Mouse (Mus musculus) midbrain, embryonic 13.5 days (tissue): ENCODE data around the gene Znrf1. TPM values are rescaled to one million over a fixed set of nuclear protein-coding genes. Genes with fewer than 3 reads are reported as not detected.

Experiments used
- ATAC-seq: fragments of 200-750 bp; cut with Nextera tagmentation; 2 replicates; pipeline ENCODE4 v1.8.0; 2017; ENCODE audit warnings: mild to moderate bottlenecking, moderate TSS enrichment, moderate library complexity
- H3K27ac ChIP-seq: fragments of 300-500 bp; sonication (generic); 2 replicates; pipeline ENCODE4 v1.5.1; 2015; ENCODE audit warnings: inconsistent platforms, mild to moderate bottlenecking, moderate library complexity
- H3K27me3 ChIP-seq: fragments of 300-500 bp; sonication (generic); 2 replicates; pipeline ENCODE4 v1.6.1; 2015; ENCODE audit warnings: mild to moderate bottlenecking, inconsistent platforms
- H3K36me3 ChIP-seq: fragments of 300-500 bp; sonication (generic); 2 replicates; pipeline ENCODE4 v1.6.1; 2015; ENCODE audit warnings: mild to moderate bottlenecking, inconsistent platforms
- H3K4me1 ChIP-seq: fragments of 300-500 bp; sonication (generic); replicated peaks from 2 replicates; pipeline ENCODE4 v1.6.1; 2015; ENCODE audit warnings: inconsistent platforms
- H3K4me2 ChIP-seq: fragments of 300-500 bp; sonication (generic); replicated peaks from 2 replicates; pipeline ENCODE4 v1.6.1; 2015; ENCODE audit warnings: moderate library complexity, mild to moderate bottlenecking, inconsistent platforms
- H3K4me3 ChIP-seq: fragments of 300-500 bp; sonication (generic); replicated peaks from 2 replicates; pipeline ENCODE4 v1.5.1; 2015; ENCODE audit warnings: mild to moderate bottlenecking, inconsistent platforms
- H3K9ac ChIP-seq: fragments of 300-500 bp; sonication (generic); replicated peaks from 2 replicates; pipeline ENCODE4 v1.6.1; 2015; ENCODE audit warnings: mild to moderate bottlenecking, inconsistent platforms
- H3K9me3 ChIP-seq: fragments of 300-500 bp; sonication (generic); 2 replicates; pipeline ENCODE4 v1.6.1; 2016; ENCODE audit warnings: mild to moderate bottlenecking, inconsistent platforms
- WGBS: fragments of 180-500 bp; shearing (Covaris S2); methylation state at CpG from one replicate; pipeline ENCODE4 v1.1.7; 2015; 5-methylcytosine and 5-hydroxymethylcytosine counted together
- polyA plus RNA-seq: library from polyadenylated mRNA; unstranded; fragments of >200 nt; fragmentation: Nextera tagmentation; extraction: Ambion mirVana; gene quantifications from 2 replicates; pipeline ENCODE4 v1.2.1, GENCODE M21; 2015

Znrf1 gene
- polyA plus RNA-seq, 1 experiment from 2014 or later, result 80.7 TPM

- WGBS, result 95% methylated on average over 4 of the region's 4 CpGs
- H3K9me3 ChIP-seq, result no peaks in the 10 kb centered on the region
- H3K4me1 ChIP-seq, result peaks cover 56% of the 10 kb centered on the region
- H3K4me3 ChIP-seq, result no peak overlapping the region
- H3K36me3 ChIP-seq, result no peaks in the 10 kb centered on the region
- H3K27ac ChIP-seq, result no peak overlapping the region
- H3K27me3 ChIP-seq, result no peaks in the 10 kb centered on the region
- ATAC-seq, result no peak
- H3K9ac ChIP-seq, result no peak overlapping the region
- H3K4me2 ChIP-seq, result no peak overlapping the region
These were observed 39.6 kb downstream of the Znrf1 start for GRCm38 (mm10) chr8:111575492-111575891.

- no peak overlapping the region for H3K4me2 ChIP-seq
- ATAC-seq, result no peak
- no peak overlapping the region for H3K27ac ChIP-seq
- H3K27me3 ChIP-seq, result no peaks in the 10 kb centered on the region
- H3K4me1 ChIP-seq, result peaks cover 55% of the 10 kb centered on the region
- no peak overlapping the region for H3K9ac ChIP-seq
- H3K9me3 ChIP-seq, result no peaks in the 10 kb centered on the region
- H3K36me3 ChIP-seq, result no peaks in the 10 kb centered on the region
- no peak overlapping the region for H3K4me3 ChIP-seq
These were observed 40.6 kb downstream of the Znrf1 start for GRCm38 (mm10) chr8:111576501-111576900.

GRCm38 (mm10) chr8:111577880-111578533 is 42.1 kb downstream of the Znrf1 start:
- Histone ChIP-seq H3K27me3 (no peaks in the 10 kb centered on the region), H3K27ac (no peak overlapping the region), H3K36me3 (no peaks in the 10 kb centered on the region), H3K4me2 (no peak overlapping the region), H3K4me1 (peaks cover 49% of the 10 kb centered on the region), H3K9ac (no peak overlapping the region), H3K4me3 (no peak overlapping the region), H3K9me3 (no peaks in the 10 kb centered on the region)
- ATAC-seq, result no peak
- 94% methylated on average over 9 of the region's 9 CpGs for WGBS

GRCm38 (mm10) chr8:111579318-111579717 is 43.4 kb downstream of the Znrf1 start:
- no peak for ATAC-seq
- whole genome bisulfite sequencing, result 93% methylated on average over 1 of the region's 1 CpGs
- H3K27me3 ChIP-seq, result no peaks in the 10 kb centered on the region
- no peak overlapping the region for H3K27ac ChIP-seq
- peaks cover 40% of the 10 kb centered on the region for H3K4me1 ChIP-seq
- H3K4me2 ChIP-seq, result no peak overlapping the region
- H3K36me3 ChIP-seq, result peaks cover 2% of the 10 kb centered on the region; the same call in 1 of the 2 replicates
- no peaks in the 10 kb centered on the region for H3K9me3 ChIP-seq
- no peak overlapping the region for H3K9ac ChIP-seq
- no peak overlapping the region for H3K4me3 ChIP-seq

GRCm38 (mm10) chr8:111580306-111580705 is 44.4 kb downstream of the Znrf1 start:
- no peak for ATAC-seq
- H3K9ac ChIP-seq, result no peak overlapping the region
- no peaks in the 10 kb centered on the region for H3K9me3 ChIP-seq
- WGBS, result 92% methylated on average over 3 of the region's 3 CpGs
- H3K27me3 ChIP-seq, result no peaks in the 10 kb centered on the region
- no peak overlapping the region for H3K4me2 ChIP-seq
- no peak overlapping the region for H3K27ac ChIP-seq
- H3K4me1 ChIP-seq, result peaks cover 40% of the 10 kb centered on the region
- no peak overlapping the region for H3K4me3 ChIP-seq
- H3K36me3 ChIP-seq, result peaks cover 4% of the 10 kb centered on the region; the same call in 1 of the 2 replicates

GRCm38 (mm10) chr8:111582386-111582785 is 46.5 kb downstream of the Znrf1 start:
- no peak for ATAC-seq
- WGBS, result 56% methylated on average over 3 of the region's 3 CpGs
- H3K4me2 ChIP-seq, result no peak overlapping the region

GRCm38 (mm10) chr8:111584946-111585345 is 49.0 kb downstream of the Znrf1 start:
- Histone ChIP-seq H3K9ac (no peak overlapping the region), H3K36me3 (peaks cover 4% of the 10 kb centered on the region; the same call in 1 of the 2 replicates), H3K4me3 (no peak overlapping the region), H3K4me2 (no peak overlapping the region), H3K4me1 (peaks cover 10% of the 10 kb centered on the region), H3K27ac (no peak overlapping the region), H3K9me3 (no peaks in the 10 kb centered on the region), H3K27me3 (no peaks in the 10 kb centered on the region)
- ATAC-seq, result no peak
- 95% methylated on average over 3 of the region's 3 CpGs for WGBS

More at GRCm38 (mm10) chr8:111582386-111582785, 46.5 kb downstream of the Znrf1 start:
- H3K36me3 ChIP-seq, result peaks cover 4% of the 10 kb centered on the region; the same call in 1 of the 2 replicates
- no peaks in the 10 kb centered on the region for H3K9me3 ChIP-seq
- no peak overlapping the region for H3K4me3 ChIP-seq
- H3K4me1 ChIP-seq, result peaks cover 27% of the 10 kb centered on the region
- H3K27me3 ChIP-seq, result no peaks in the 10 kb centered on the region
- H3K9ac ChIP-seq, result no peak overlapping the region
- H3K27ac ChIP-seq, result peak overlapping the region; percentile 6; the same call in 1 of the 2 replicates

GRCm38 (mm10) chr8:111587545-111588094 is 51.7 kb downstream of the Znrf1 start:
- ATAC-seq, result no peak
- WGBS, result 100% methylated on average over 1 of the region's 1 CpGs
- Histone ChIP-seq H3K9me3 (no peaks in the 10 kb centered on the region), H3K4me2 (no peak overlapping the region), H3K36me3 (peaks cover 4% of the 10 kb centered on the region; the same call in 1 of the 2 replicates), H3K4me1 (peaks cover 15% of the 10 kb centered on the region), H3K27ac (no peak overlapping the region), H3K9ac (no peak overlapping the region), H3K27me3 (no peaks in the 10 kb centered on the region), H3K4me3 (no peak overlapping the region)

GRCm38 (mm10) chr8:111588336-111588735 is 52.4 kb downstream of the Znrf1 start:
- Histone ChIP-seq H3K9me3 (no peaks in the 10 kb centered on the region), H3K4me1 (peaks cover 18% of the 10 kb centered on the region), H3K9ac (no peak overlapping the region), H3K4me2 (no peak overlapping the region), H3K27ac (no peak overlapping the region), H3K36me3 (peaks cover 4% of the 10 kb centered on the region; the same call in 1 of the 2 replicates), H3K27me3 (no peaks in the 10 kb centered on the region), H3K4me3 (no peak overlapping the region)
- 82% methylated on average over 2 of the region's 2 CpGs for WGBS
- ATAC-seq, result no peak

- H3K9ac ChIP-seq, result no peak overlapping the region
- no peaks in the 10 kb centered on the region for H3K36me3 ChIP-seq
- no peak overlapping the region for H3K4me3 ChIP-seq
- 88% methylated on average over 3 of the region's 3 CpGs for WGBS
- no peak overlapping the region for H3K27ac ChIP-seq
- H3K9me3 ChIP-seq, result no peaks in the 10 kb centered on the region
- H3K4me2 ChIP-seq, result no peak overlapping the region
- no peaks in the 10 kb centered on the region for H3K27me3 ChIP-seq
- peaks cover 28% of the 10 kb centered on the region for H3K4me1 ChIP-seq
- no peak for ATAC-seq
These were observed 54.3 kb downstream of the Znrf1 start for GRCm38 (mm10) chr8:111590214-111590613.

- Histone ChIP-seq H3K27me3 (no peaks in the 10 kb centered on the region), H3K9ac (no peak overlapping the region), H3K4me1 (peaks cover 37% of the 10 kb centered on the region), H3K4me3 (no peak overlapping the region), H3K9me3 (no peaks in the 10 kb centered on the region), H3K27ac (no peak overlapping the region), H3K36me3 (no peaks in the 10 kb centered on the region), H3K4me2 (no peak overlapping the region)
- ATAC-seq, result no peak
These were observed 55.3 kb downstream of the Znrf1 start for GRCm38 (mm10) chr8:111591176-111591575.

- H3K4me1 ChIP-seq, result peaks cover 50% of the 10 kb centered on the region
- no peak for ATAC-seq
These were observed 56.6 kb downstream of the Znrf1 start for GRCm38 (mm10) chr8:111592390-111592910.

More at GRCm38 (mm10) chr8:111592390-111592910, 56.6 kb downstream of the Znrf1 start:
- Histone ChIP-seq H3K27me3 (no peaks in the 10 kb centered on the region), H3K4me3 (no peak overlapping the region), H3K9me3 (no peaks in the 10 kb centered on the region), H3K4me2 (no peak overlapping the region), H3K36me3 (no peaks in the 10 kb centered on the region), H3K9ac (no peak overlapping the region), H3K27ac (no peak overlapping the region)
- WGBS, result 63% methylated on average over 7 of the region's 7 CpGs
